Mouse (Mus musculus): ENCODE measurements at regions not wholly inside any gene's neighbourhood (a gene's known extent, or its start where the extent isn't known, plus 50 kb on each side); places are given as distances from the start of the nearest gene placed in this dataset.
A peak's percentile ranks its signal among the peaks of the same experiment; 100 is the strongest.

DNA sequence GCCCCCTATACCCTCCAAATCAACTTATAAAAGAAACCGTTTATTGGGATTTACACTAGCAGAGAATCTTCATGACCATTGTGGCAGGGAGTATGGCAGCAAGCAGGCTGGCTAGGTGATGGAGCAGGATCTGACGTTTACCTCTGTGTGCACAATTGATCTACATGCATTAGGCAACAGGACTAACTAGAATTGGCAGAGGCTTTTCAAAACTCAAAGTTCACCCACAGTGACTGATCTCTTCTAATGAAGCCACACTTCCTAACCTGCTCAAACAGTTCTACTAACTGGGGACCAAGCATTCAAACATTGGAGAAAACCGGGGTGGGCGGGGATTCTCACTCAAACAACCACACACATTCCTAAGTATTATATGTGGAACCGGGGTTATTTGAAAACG is 1382.9 kb upstream of the Tenm2 start:
- intact Hi-C loops (cut with DNase I), result no loop called here
- no peak for DNase-seq (ENCODE audit: extremely low spot score in 1 of 2, low spot score in 2 of 2)

- intact Hi-C loops (cut with DNase I), result no loop called here
- DNase-seq (ENCODE audit: extremely low spot score in 1 of 2, low spot score in 2 of 2), result peak in 1 of 2 experiments; percentile 20
Measured at GRCm38 (mm10) chr11:38600971-38601370, 1365.2 kb upstream of the Tenm2 start.

GRCm38 (mm10) chr11:38568515-38568914 is 1332.8 kb upstream of the Tenm2 start:
- no peak for DNase-seq (ENCODE audit: extremely low spot score in 1 of 2, low spot score in 2 of 2)
- intact Hi-C loops (cut with DNase I), result no loop called here

DNA sequence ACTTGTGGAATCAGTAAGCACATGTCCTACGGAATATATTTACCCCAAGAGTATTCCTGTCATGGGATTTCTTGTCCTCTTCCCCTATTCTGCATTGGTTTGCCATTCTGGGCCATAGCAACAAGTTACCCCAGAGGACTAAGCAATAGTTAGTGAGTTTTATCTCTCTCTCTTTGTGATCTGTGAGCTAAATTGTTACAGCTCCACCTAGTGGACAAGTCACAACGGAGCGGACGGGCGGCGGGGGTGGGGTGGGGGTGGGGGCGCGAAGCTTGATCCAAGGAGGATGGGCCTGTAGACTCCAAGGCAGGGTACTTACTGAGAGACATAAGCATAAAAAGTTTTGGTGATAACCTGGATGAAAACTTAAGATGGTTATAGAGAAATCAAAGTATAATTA is 1308.1 kb upstream of the Tenm2 start:
- DNase-seq (ENCODE audit: extremely low spot score in 1 of 2, low spot score in 2 of 2), result peak in 1 of 2 experiments; percentile 15

DNA sequence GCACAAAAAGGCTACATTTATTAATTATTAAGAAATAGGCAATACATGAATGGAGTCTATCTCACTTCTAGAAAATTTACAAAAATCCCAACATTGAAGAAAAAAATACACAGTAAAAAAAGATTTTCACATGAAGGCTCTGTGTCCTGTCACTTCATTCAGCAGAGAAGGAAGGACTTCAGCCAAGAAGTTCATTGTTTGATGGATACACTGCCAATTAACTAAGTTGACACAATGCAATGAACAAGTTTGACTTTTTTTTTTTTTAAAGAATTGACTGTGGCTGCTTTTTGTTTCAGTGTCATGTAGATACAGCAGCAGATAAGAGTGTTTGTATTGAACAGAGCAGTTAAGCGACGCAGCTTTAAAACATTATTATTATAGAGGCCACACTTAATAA is 1304.3 kb upstream of the Tenm2 start:
- no peak for DNase-seq (ENCODE audit: extremely low spot score in 1 of 2, low spot score in 2 of 2)
- intact Hi-C loops (cut with DNase I), result no loop called here

More for the DNA sequence above, 1308.1 kb upstream of the Tenm2 start:
- intact Hi-C loops (cut with DNase I), result no loop called here

- no peak for DNase-seq (ENCODE audit: extremely low spot score in 1 of 2, low spot score in 2 of 2)
- intact Hi-C loops (cut with DNase I), result no loop called here
Measured at GRCm38 (mm10) chr11:38532282-38532681, 1296.5 kb upstream of the Tenm2 start.

DNA sequence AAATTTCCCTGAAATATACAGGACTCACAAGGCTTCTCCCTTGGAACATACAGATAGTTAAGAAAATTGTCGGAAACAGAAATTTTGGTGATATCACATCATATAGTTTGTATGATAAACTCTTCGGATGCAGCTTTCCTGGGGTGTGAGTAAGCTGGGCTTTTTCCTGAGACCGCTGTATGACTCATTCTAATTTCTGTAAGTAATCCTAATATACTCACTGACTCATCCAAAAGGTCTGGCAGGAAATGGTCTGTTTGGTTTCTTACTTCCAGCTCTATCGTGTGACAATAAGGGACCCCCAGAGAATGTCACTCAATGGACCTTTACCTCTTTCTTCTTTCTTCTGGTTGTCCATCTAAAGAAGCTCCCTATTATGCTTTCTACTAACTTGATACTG is 1273.9 kb upstream of the Tenm2 start:
- intact Hi-C loops (cut with DNase I), result no loop called here
- DNase-seq (ENCODE audit: extremely low spot score in 1 of 2, low spot score in 2 of 2), result no peak

GRCm38 (mm10) chr11:38464239-38464596 is 1228.5 kb upstream of the Tenm2 start:
- no peak for DNase-seq (ENCODE audit: extremely low spot score in 1 of 2, low spot score in 2 of 2)
- intact Hi-C loops (cut with DNase I), result no loop called here

GRCm38 (mm10) chr11:38463568-38464238 is 1227.9 kb upstream of the Tenm2 start:
- intact Hi-C loops (cut with DNase I), result no loop called here

DNA sequence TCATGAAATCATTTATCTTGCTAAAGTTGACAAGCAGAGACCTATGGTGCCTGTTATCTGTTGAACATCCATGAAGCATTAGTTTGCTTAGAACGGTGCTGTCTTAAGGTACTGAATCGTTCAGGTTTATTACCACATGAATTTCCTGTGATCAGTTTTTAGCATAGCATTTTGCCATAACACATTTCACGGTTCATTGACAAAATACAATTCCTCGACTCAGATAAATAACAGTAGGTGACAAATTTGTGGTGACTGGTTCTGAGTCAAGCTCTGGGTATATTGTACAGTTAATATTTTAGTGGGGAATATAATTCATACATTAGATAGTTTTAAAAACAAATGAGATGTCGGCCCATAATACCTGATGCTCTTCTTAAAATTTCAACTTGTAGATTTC is 1207.5 kb upstream of the Tenm2 start:
- DNase-seq (ENCODE audit: extremely low spot score in 1 of 2, low spot score in 2 of 2), result no peak
- intact Hi-C loops (cut with DNase I), result no loop called here

More at GRCm38 (mm10) chr11:38463568-38464238, 1227.9 kb upstream of the Tenm2 start:
- DNase-seq (ENCODE audit: extremely low spot score in 1 of 2, low spot score in 2 of 2), result no peak

- intact Hi-C loops (cut with DNase I), result no loop called here
- DNase-seq (ENCODE audit: extremely low spot score in 1 of 2, low spot score in 2 of 2), result no peak
Measured at GRCm38 (mm10) chr11:38410302-38410701, 1174.5 kb upstream of the Tenm2 start.

GRCm38 (mm10) chr11:38397771-38398170 is 1162.0 kb upstream of the Tenm2 start:
- intact Hi-C loops (cut with DNase I), result no loop called here

DNA sequence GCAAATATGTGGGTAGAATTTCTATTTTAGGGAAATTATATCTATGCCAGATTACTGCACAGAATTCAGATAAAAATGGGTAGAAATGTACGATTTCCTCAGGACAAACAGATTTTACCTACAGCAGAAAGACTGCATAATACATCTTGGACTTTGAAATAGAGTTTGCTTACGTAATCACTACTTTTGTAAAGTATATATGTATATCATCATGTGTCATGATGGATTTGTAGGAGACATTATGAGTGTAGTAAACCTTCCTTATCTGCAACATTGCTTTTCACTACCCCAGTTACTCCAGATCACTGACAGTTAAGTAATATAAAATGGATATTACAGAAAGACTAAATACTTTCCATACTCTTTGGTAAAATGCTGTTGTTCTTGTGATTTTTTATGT is 1151.2 kb upstream of the Tenm2 start:
- DNase-seq (ENCODE audit: extremely low spot score in 1 of 2, low spot score in 2 of 2), result no peak
- intact Hi-C loops (cut with DNase I), result no loop called here

More at GRCm38 (mm10) chr11:38397771-38398170, 1162.0 kb upstream of the Tenm2 start:
- DNase-seq (ENCODE audit: extremely low spot score in 1 of 2, low spot score in 2 of 2), result no peak

DNA sequence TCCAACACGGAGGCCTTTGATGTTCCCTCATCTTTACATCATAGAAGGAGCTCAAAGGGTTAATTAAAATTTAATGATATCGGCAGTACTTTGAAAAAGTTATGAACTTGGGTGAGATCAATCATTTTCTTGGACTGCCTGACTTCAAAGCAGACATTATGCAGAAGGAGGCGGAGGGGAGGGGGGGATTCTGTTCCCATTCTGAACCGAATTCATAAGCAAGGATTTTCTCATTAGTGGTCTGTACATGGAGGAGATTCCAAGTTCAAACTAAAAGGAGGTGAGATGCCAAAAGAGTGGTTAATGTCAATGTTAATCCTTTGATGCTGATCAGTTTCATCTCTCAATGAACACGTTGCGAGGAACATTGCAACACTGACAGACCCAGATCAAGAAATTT is 1110.7 kb upstream of the Tenm2 start:
- no peak for DNase-seq (ENCODE audit: extremely low spot score in 1 of 2, low spot score in 2 of 2)
- intact Hi-C loops (cut with DNase I), result no loop called here

DNA sequence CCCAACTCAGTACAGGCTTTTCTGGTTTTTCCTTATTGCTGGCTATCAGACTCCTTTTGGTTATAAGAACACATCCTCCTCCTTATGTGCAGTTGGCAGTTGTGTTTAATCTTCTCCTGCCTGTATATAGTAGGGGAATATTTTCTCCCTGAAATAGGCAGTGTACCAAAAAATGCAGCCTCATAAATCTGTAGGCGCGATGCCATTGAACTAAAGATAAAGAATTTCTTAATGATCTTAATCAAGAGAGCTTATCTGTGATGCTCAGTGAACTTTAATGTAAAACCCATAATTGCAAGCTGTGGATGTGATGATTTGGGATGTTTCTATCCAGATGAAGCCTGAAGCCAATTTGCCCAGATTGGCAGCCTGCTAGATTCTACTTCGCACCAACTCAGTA is 1099.6 kb upstream of the Tenm2 start:
- DNase-seq (ENCODE audit: extremely low spot score in 1 of 2, low spot score in 2 of 2), result no peak
- intact Hi-C loops (cut with DNase I), result no loop called here

GRCm38 (mm10) chr11:38297693-38298092 is 1061.9 kb upstream of the Tenm2 start:
- intact Hi-C loops (cut with DNase I), result no loop called here
- DNase-seq (ENCODE audit: extremely low spot score in 1 of 2, low spot score in 2 of 2), result no peak

DNA sequence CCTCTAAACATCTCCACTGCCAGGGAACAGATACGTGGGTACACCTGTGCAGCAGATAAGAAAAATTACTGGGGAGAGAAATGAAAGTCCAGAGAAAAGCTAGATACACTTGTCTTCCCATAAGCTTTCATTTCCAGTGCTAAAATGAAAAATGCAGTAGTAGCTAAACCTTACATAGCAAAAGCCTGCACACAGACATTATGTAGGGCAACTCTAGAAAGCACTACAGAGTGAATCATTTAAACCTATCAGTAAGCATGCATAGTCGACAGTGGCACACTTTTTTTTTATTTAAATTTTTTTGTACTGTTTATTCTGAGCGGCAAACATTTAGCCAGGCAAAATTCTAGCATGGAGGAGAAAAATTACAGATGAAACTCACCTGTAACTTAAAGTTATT is 1055.5 kb upstream of the Tenm2 start:
- intact Hi-C loops (cut with DNase I), result no loop called here
- DNase-seq (ENCODE audit: extremely low spot score in 1 of 2, low spot score in 2 of 2), result no peak

GRCm38 (mm10) chr11:38280961-38281360 is 1045.2 kb upstream of the Tenm2 start:
- intact Hi-C loops (cut with DNase I), result no loop called here
- DNase-seq (ENCODE audit: extremely low spot score in 1 of 2, low spot score in 2 of 2), result no peak
